Mouse (Mus musculus) myocyte (in vitro differentiated cells): Measurements from ENCODE around the gene Adamtsl2.
A peak's percentile ranks its signal among the peaks of the same experiment; 100 is the strongest.

Experiments used
- MAX ChIP-seq: IDR thresholded peaks from one replicate; pipeline ENCODE4 v1.6.1; 2011; ENCODE audit warnings: low read depth, mild to moderate bottlenecking, control low read depth
- MYOG ChIP-seq, 3 experiments: IDR thresholded peaks; one replicate each; pipeline ENCODE4 v1.6.1; 2011; ENCODE audit warnings: control low read depth in 2 of 3, low read depth in 2 of 3, mild to moderate bottlenecking in 2 of 3; ENCODE audit not compliant: insufficient read length in 2 of 3, control insufficient read depth in 1 of 3, insufficient read depth in 1 of 3
- POLR2A ChIP-seq: IDR thresholded peaks from one replicate; pipeline ENCODE4 v1.6.1; 2011; ENCODE audit warnings: low read depth, mild to moderate bottlenecking, control low read depth, moderate library complexity; ENCODE audit not compliant: insufficient read length
- POLR2AphosphoS2 ChIP-seq: IDR thresholded peaks from one replicate; pipeline ENCODE4 v1.6.1; 2011; ENCODE audit warnings: low read depth, control low read depth; ENCODE audit not compliant: insufficient read length

DNA sequence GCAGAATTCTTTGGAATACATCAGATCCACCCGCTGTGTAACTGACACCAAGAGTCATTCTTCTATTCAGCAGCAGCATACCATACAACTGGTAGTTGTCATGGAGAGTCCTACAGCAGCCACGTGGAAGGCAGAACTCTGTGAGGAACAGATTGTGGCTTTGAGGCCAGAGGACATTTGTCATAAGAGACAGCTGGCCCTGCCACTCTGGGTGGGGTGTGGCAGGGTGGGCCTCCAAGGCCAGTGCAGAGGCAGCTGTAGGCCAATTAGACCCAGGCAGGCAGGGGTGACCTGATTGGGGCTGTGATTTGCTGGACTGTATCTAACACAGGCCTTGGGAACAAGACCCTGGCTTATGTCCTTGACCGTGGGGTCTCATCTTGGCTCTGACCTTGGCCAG lies 9.5 kb upstream of the Adamtsl2 start:
- TF ChIP-seq MAX (peak; percentile 52), POLR2AphosphoS2 (peak; percentile 90), MYOG (IDR thresholded peaks at IDR 0.05; ENCODE audit: control insufficient read depth in 1 of 3, insufficient read depth in 1 of 3, insufficient read length in 2 of 3, low read depth in 2 of 3) (peak; percentile 85 to 99 (median 94)), POLR2A (peak; percentile 66)
